Mouse (Mus musculus) ovary, postnatal 10 days (tissue): ENCODE data around the gene Dnah7c.
"Not testable (repeated sequence)": the region's sequence is repeated elsewhere in the genome, so short reads cannot be mapped to it uniquely, and the experiment has no call there.

Experiments
- DNase-seq: peaks from one replicate; pipeline ENCODE4 v3.0.0; 2022; ENCODE audit warnings: low spot score

Gene Dnah7c

GRCm38 (mm10) chr1:46729731-46730130 is 304.3 kb downstream of the Dnah7c start:
- not testable (repeated sequence) for DNase-seq

- DNase-seq, result not testable (repeated sequence)
These were observed 308.2 kb downstream of the Dnah7c start for GRCm38 (mm10) chr1:46733405-46734106.

- not testable (repeated sequence) for DNase-seq
These were observed 309.1 kb downstream of the Dnah7c start for GRCm38 (mm10) chr1:46734455-46734854.

- DNase-seq, result not testable (repeated sequence)
These were observed 339.2 kb downstream of the Dnah7c start for GRCm38 (mm10) chr1:46764600-46764999.

GRCm38 (mm10) chr1:46769318-46769717 is 343.9 kb downstream of the Dnah7c start:
- not testable (repeated sequence) for DNase-seq

GRCm38 (mm10) chr1:46770077-46770695 is 344.8 kb downstream of the Dnah7c start:
- not testable (repeated sequence) for DNase-seq

- not testable (repeated sequence) for DNase-seq
These were observed 356.8 kb downstream of the Dnah7c start for GRCm38 (mm10) chr1:46782227-46782626.

GRCm38 (mm10) chr1:46805074-46805473 is 379.7 kb downstream of the Dnah7c start:
- DNase-seq, result no peak

- not testable (repeated sequence) for DNase-seq
These were observed 383.2 kb downstream of the Dnah7c start for GRCm38 (mm10) chr1:46808630-46809029.

- DNase-seq, result no peak
These were observed 392.5 kb downstream of the Dnah7c start for GRCm38 (mm10) chr1:46817934-46818333.

- no peak for DNase-seq
These were observed 397.0 kb downstream of the Dnah7c start for GRCm38 (mm10) chr1:46822256-46822972.

GRCm38 (mm10) chr1:46830066-46830843 is 404.9 kb downstream of the Dnah7c start:
- DNase-seq, result no peak

- DNase-seq, result no peak
These were observed 406.5 kb downstream of the Dnah7c start for GRCm38 (mm10) chr1:46831927-46832326.

- no peak for DNase-seq
These were observed 418.0 kb downstream of the Dnah7c start for GRCm38 (mm10) chr1:46843406-46843805.

GRCm38 (mm10) chr1:46844281-46844680 is 418.9 kb downstream of the Dnah7c start:
- no peak for DNase-seq

- DNase-seq, result no peak
These were observed 419.8 kb downstream of the Dnah7c start for GRCm38 (mm10) chr1:46845221-46845620.

GRCm38 (mm10) chr1:46849758-46850157 is 424.4 kb downstream of the Dnah7c start:
- DNase-seq, result no peak

- DNase-seq, result no peak
These were observed 426.2 kb downstream of the Dnah7c start for GRCm38 (mm10) chr1:46851586-46851985.

- DNase-seq, result no peak
These were observed 426.8 kb downstream of the Dnah7c start for GRCm38 (mm10) chr1:46852216-46852599.

GRCm38 (mm10) chr1:46852600-46853272 is 427.3 kb downstream of the Dnah7c start:
- DNase-seq, result peak; percentile 46

- DNase-seq, result peak; percentile 99
These were observed 428.1 kb downstream of the Dnah7c start for GRCm38 (mm10) chr1:46853317-46854035.
